Mouse (Mus musculus) gastrocnemius, adult 18-20 months (tissue): ENCODE data around the gene BC004004. TPM values are rescaled to one million over a fixed set of nuclear protein-coding genes. Genes with fewer than 3 reads are reported as not detected.
"Not testable (repeated sequence)": the region's sequence is repeated elsewhere in the genome, so short reads cannot be mapped to it uniquely, and the experiment has no call there.

Source experiments
- DNase-seq: peaks from one replicate; pipeline ENCODE4 v3.0.0; 2021; ENCODE audit warnings: low spot score
- total RNA-seq, 2 experiments: library from RNA; stranded (reverse); gene quantifications; 2 replicates each; pipeline ENCODE4 v1.2.3; 2021

BC004004 gene
- total RNA-seq, 2 experiments from 2014 or later = 119 to 125 TPM

GRCm38 (mm10) chr17:29297813-29298212, 29.2 kb downstream of the BC004004 start:
- no peak for DNase-seq

GRCm38 (mm10) chr17:29299282-29299681, 30.7 kb downstream of the BC004004 start:
- no peak for DNase-seq

GRCm38 (mm10) chr17:29300926-29301325, 32.3 kb downstream of the BC004004 start:
- no peak for DNase-seq

- no peak for DNase-seq
Observed at GRCm38 (mm10) chr17:29301421-29301820, 32.8 kb downstream of the BC004004 start.

GRCm38 (mm10) chr17:29302149-29302548, 33.6 kb downstream of the BC004004 start:
- peak; percentile 41 for DNase-seq

GRCm38 (mm10) chr17:29303087-29303486, 34.5 kb downstream of the BC004004 start:
- DNase-seq = no peak

GRCm38 (mm10) chr17:29303856-29304255, 35.3 kb downstream of the BC004004 start:
- no peak for DNase-seq

- peak; percentile 69 for DNase-seq
Observed at GRCm38 (mm10) chr17:29304376-29305057, 35.9 kb downstream of the BC004004 start.

GRCm38 (mm10) chr17:29305058-29305806, 36.6 kb downstream of the BC004004 start:
- peak; percentile 53 for DNase-seq

- no peak for DNase-seq
Observed at GRCm38 (mm10) chr17:29305871-29306270, 37.3 kb downstream of the BC004004 start.

GRCm38 (mm10) chr17:29310056-29310623, 41.6 kb downstream of the BC004004 start:
- DNase-seq = peak; percentile 52

GRCm38 (mm10) chr17:29311602-29312001, 43.0 kb downstream of the BC004004 start:
- DNase-seq = no peak

- DNase-seq = no peak
Observed at GRCm38 (mm10) chr17:29312082-29312481, 43.5 kb downstream of the BC004004 start.

GRCm38 (mm10) chr17:29313300-29313699, 44.7 kb downstream of the BC004004 start:
- no peak for DNase-seq

- no peak for DNase-seq
Observed at GRCm38 (mm10) chr17:29315672-29316465, 47.3 kb downstream of the BC004004 start.

- DNase-seq = no peak
Observed at GRCm38 (mm10) chr17:29316891-29317290, 48.3 kb downstream of the BC004004 start.

- DNase-seq = not testable (repeated sequence)
Observed at GRCm38 (mm10) chr17:29317380-29317779, 48.8 kb downstream of the BC004004 start, which contains the start of gene Pi16. TSS of gene Pi16 (plus strand) at chr17:29317680.

- DNase-seq = peak; percentile 36
Observed at GRCm38 (mm10) chr17:29318731-29319250, 50.2 kb downstream of the BC004004 start.

GRCm38 (mm10) chr17:29319476-29319875, 50.9 kb downstream of the BC004004 start:
- no peak for DNase-seq

- DNase-seq = no peak
Observed at GRCm38 (mm10) chr17:29319881-29320639, 51.5 kb downstream of the BC004004 start.
